Mouse (Mus musculus): ENCODE results near the gene Ndufaf3.
A peak's percentile ranks its signal among the peaks of the same experiment; 100 is the strongest.

The Ndufaf3 gene

GRCm38 (mm10) chr9:108573774-108574690, 6.8 kb upstream of the Ndufaf3 start:
- DNase-seq (ENCODE audit: low spot score in 2 of 2) = peak in 1 of 2 experiments; percentile 77

- no peak for DNase-seq (ENCODE audit: low spot score in 2 of 2)
Observed at GRCm38 (mm10) chr9:108572321-108572720, 5.1 kb upstream of the Ndufaf3 start.

- DNase-seq (ENCODE audit: low spot score in 2 of 2) = no peak
Observed at GRCm38 (mm10) chr9:108571401-108571973, 4.3 kb upstream of the Ndufaf3 start.

GRCm38 (mm10) chr9:108570207-108570896, 3.1 kb upstream of the Ndufaf3 start:
- DNase-seq (ENCODE audit: low spot score in 2 of 2) = peak; percentile 81 to 94

- DNase-seq (ENCODE audit: low spot score in 2 of 2) = peak; percentile 73 to 90
Observed at GRCm38 (mm10) chr9:108569381-108570206, 2.4 kb upstream of the Ndufaf3 start, which contains the start of gene Dalrd3. Dalrd3 (plus strand) TSS chr9:108569886.

- DNase-seq (ENCODE audit: low spot score in 2 of 2) = peak in 1 of 2 experiments; percentile 41
Observed at GRCm38 (mm10) chr9:108568511-108568921, 1.3 kb upstream of the Ndufaf3 start.

GRCm38 (mm10) chr9:108567931-108568419, 741 bp upstream of the Ndufaf3 start:
- DNase-seq (ENCODE audit: low spot score in 2 of 2) = peak in 1 of 2 experiments; percentile 46

GRCm38 (mm10) chr9:108565881-108566814, 1.1 kb downstream of the Ndufaf3 start:
- no peak for DNase-seq (ENCODE audit: low spot score in 2 of 2)

- no peak for DNase-seq (ENCODE audit: low spot score in 2 of 2)
Observed at GRCm38 (mm10) chr9:108564131-108564530, 3.1 kb downstream of the Ndufaf3 start.

GRCm38 (mm10) chr9:108563671-108564070, 3.6 kb downstream of the Ndufaf3 start:
- DNase-seq (ENCODE audit: low spot score in 2 of 2) = no peak

GRCm38 (mm10) chr9:108560227-108560841, 6.9 kb downstream of the Ndufaf3 start, which contains the start of gene Impdh2:
Impdh2 (plus strand) TSS chr9:108560286.
- peak; percentile 90 to 95 for DNase-seq (ENCODE audit: low spot score in 2 of 2)

- DNase-seq (ENCODE audit: low spot score in 2 of 2) = no peak
Observed at GRCm38 (mm10) chr9:108559169-108559568, 8.1 kb downstream of the Ndufaf3 start.

- DNase-seq (ENCODE audit: low spot score in 2 of 2) = no peak
Observed at GRCm38 (mm10) chr9:108546875-108547274, 20.4 kb downstream of the Ndufaf3 start.

GRCm38 (mm10) chr9:108545986-108546385, 21.2 kb downstream of the Ndufaf3 start:
- DNase-seq (ENCODE audit: low spot score in 2 of 2) = no peak

- no peak for DNase-seq (ENCODE audit: low spot score in 2 of 2)
Observed at GRCm38 (mm10) chr9:108540846-108541245, 26.4 kb downstream of the Ndufaf3 start.

GRCm38 (mm10) chr9:108531496-108531895, 35.7 kb downstream of the Ndufaf3 start:
- no peak for DNase-seq (ENCODE audit: low spot score in 2 of 2)

GRCm38 (mm10) chr9:108530954-108531353, 36.3 kb downstream of the Ndufaf3 start:
- DNase-seq (ENCODE audit: low spot score in 2 of 2) = no peak

- no peak for DNase-seq (ENCODE audit: low spot score in 2 of 2)
Observed at GRCm38 (mm10) chr9:108525400-108525799, 41.8 kb downstream of the Ndufaf3 start.

GRCm38 (mm10) chr9:108523341-108523740, 43.9 kb downstream of the Ndufaf3 start:
- no peak for DNase-seq (ENCODE audit: low spot score in 2 of 2)
